Mouse (Mus musculus): ENCODE measurements at regions not wholly inside any gene's neighbourhood (a gene's known extent, or its start where the extent isn't known, plus 50 kb on each side); places are given as distances from the start of the nearest gene placed in this dataset.

DNA sequence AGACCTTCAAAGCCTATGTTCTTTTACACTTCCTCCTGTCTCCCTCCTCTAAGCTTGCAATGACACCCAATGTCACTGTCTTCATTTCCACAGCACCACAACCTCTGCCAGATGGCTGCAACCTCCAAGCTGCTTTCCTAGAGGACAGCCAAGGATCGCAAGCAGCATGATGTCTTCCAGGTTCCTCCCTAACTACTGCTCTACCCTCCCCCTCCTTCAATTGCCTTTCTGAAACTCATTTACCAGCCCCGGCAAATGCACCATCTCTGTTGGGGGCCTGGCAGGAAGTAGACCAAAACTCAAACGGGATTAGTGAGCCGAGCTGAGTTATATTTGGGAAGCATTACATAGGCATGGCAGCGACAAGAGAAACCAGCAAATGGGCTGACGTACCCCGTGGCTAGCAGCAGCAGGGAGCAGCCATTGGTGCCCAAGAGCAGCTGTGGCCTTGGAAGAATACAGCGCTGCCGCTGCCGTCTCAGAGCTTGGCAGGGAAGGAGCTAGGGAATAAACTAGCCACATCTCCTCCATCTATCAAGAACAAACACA lies 185.6 kb upstream of the Suclg2 start:
- TF ChIP-seq CTCF (IDR thresholded peaks at IDR 0.05; ENCODE audit: low read depth, low read length): no peak
- TF ChIP-seq POLR2A (IDR thresholded peaks at IDR 0.05; ENCODE audit: extremely low read depth, insufficient read depth, low read length): no peak

Measured in liver, adult 2 months (tissue).